Mouse (Mus musculus) heart, embryonic 13.5 days (tissue): Measurements from ENCODE around the gene Arl5c. TPM values are rescaled to one million over a fixed set of nuclear protein-coding genes. Genes with fewer than 3 reads are reported as not detected.

ENCODE experiments used
- ATAC-seq: fragments of 200-750 bp; cut with Nextera tagmentation; 2 replicates; pipeline ENCODE4 v1.8.0; 2017; ENCODE audit warnings: moderate TSS enrichment; ENCODE audit not compliant: insufficient number of reproducible peaks, low FRiP score, low TSS enrichment; ENCODE audit errors: extremely low read depth
- H3K27ac ChIP-seq: fragments of 300-500 bp; sonication (generic); replicated peaks from 2 replicates; pipeline ENCODE4 v1.5.1; 2015; ENCODE audit warnings: moderate library complexity, mild to moderate bottlenecking, inconsistent platforms
- H3K27me3 ChIP-seq: fragments of 300-500 bp; sonication (generic); replicated peaks from 2 replicates; pipeline ENCODE4 v1.6.1; 2015; ENCODE audit warnings: mild to moderate bottlenecking, inconsistent platforms
- H3K36me3 ChIP-seq: fragments of 300-500 bp; sonication (generic); 2 replicates; pipeline ENCODE4 v1.6.1; 2015; ENCODE audit warnings: mild to moderate bottlenecking, inconsistent platforms
- H3K4me1 ChIP-seq: fragments of 300-500 bp; sonication (generic); 2 replicates; pipeline ENCODE4 v1.6.1; 2015; ENCODE audit warnings: inconsistent platforms
- H3K4me2 ChIP-seq: fragments of 300-500 bp; sonication (generic); 2 replicates; pipeline ENCODE4 v1.6.1; 2015; ENCODE audit warnings: inconsistent platforms, mild to moderate bottlenecking, moderate library complexity
- H3K4me3 ChIP-seq: fragments of 300-500 bp; sonication (generic); 2 replicates; pipeline ENCODE4 v1.5.1; 2015; ENCODE audit warnings: moderate library complexity, mild to moderate bottlenecking, inconsistent platforms
- H3K9ac ChIP-seq: fragments of 300-500 bp; sonication (generic); 2 replicates; pipeline ENCODE4 v1.6.1; 2015; ENCODE audit warnings: inconsistent platforms, mild to moderate bottlenecking, moderate library complexity
- H3K9me3 ChIP-seq: fragments of 300-500 bp; sonication (generic); 2 replicates; pipeline ENCODE4 v1.6.1; 2016; ENCODE audit warnings: inconsistent platforms
- WGBS: fragments of 180-500 bp; shearing (Covaris S2); methylation state at CpG from one replicate; pipeline ENCODE4 v1.1.7; 2015; ENCODE audit warnings: mixed read lengths; 5-methylcytosine and 5-hydroxymethylcytosine counted together
- polyA plus RNA-seq: library from polyadenylated mRNA; unstranded; fragments of >200 nt; fragmentation: Nextera tagmentation; extraction: Ambion mirVana; gene quantifications from 2 replicates; pipeline ENCODE4 v1.2.1, GENCODE M21; 2015

Gene Arl5c
- polyA plus RNA-seq, 1 experiment from 2014 or later = 4.6 TPM

DNA sequence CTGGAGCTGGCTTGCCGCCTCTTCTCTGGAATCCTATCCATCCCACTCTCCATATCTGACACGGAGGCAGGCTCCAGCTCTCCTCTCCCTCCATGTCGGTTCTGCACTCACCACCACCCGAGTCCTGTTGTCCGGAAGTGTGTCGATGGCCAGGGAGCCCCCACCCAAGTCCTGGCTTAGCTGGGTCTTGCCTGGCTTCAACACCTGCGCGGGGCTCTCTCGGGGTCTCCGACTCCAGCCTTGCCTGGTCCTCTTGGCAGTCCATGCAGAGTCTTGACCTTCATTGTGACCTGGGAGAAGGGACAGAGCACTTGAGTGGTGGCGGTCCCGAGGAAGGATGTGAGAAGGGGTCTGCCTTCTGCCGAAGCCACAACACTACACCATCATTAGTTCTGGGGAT lies 17.6 kb downstream of the Arl5c start:
- 68% methylated on average over 13 of the region's 13 CpGs for WGBS
- Histone ChIP-seq H3K9ac (no peak overlapping the region), H3K4me2 (no peak overlapping the region), H3K9me3 (no peaks in the 10 kb centered on the region), H3K27ac (no peak overlapping the region), H3K4me3 (no peak overlapping the region), H3K4me1 (peaks cover 2% of the 10 kb centered on the region; the same call in 1 of the 2 replicates), H3K27me3 (peaks cover 36% of the 10 kb centered on the region), H3K36me3 (no peaks in the 10 kb centered on the region)
- ATAC-seq = no peak

DNA sequence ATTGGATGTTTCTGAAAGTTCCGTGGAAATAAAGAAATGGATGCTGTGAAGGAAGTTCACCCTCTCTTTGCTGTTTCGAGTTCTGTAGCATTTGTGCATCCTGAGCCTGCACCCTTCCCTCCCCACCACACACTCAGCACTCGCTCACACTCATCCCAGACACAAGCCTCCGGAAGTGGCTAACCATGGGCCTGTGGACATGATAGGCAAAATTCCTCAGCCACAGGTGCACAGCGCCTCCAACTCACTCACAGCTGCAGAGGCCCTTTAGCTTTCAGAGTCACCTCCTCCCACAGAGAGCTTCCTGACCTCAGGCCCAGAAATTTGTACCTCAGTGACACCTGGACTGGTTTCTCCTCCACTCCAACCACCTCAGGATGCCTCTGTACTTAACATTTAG lies 18.2 kb downstream of the Arl5c start:
- H3K9ac ChIP-seq = no peak overlapping the region
- H3K36me3 ChIP-seq = no peaks in the 10 kb centered on the region
- no peak for ATAC-seq
- H3K4me1 ChIP-seq = peaks cover 2% of the 10 kb centered on the region; the same call in 1 of the 2 replicates
- no peak overlapping the region for H3K27ac ChIP-seq
- H3K9me3 ChIP-seq = no peaks in the 10 kb centered on the region
- H3K27me3 ChIP-seq = peaks cover 32% of the 10 kb centered on the region
- H3K4me2 ChIP-seq = no peak overlapping the region
- 58% methylated on average over 5 of the region's 5 CpGs for WGBS
- H3K4me3 ChIP-seq = no peak overlapping the region

DNA sequence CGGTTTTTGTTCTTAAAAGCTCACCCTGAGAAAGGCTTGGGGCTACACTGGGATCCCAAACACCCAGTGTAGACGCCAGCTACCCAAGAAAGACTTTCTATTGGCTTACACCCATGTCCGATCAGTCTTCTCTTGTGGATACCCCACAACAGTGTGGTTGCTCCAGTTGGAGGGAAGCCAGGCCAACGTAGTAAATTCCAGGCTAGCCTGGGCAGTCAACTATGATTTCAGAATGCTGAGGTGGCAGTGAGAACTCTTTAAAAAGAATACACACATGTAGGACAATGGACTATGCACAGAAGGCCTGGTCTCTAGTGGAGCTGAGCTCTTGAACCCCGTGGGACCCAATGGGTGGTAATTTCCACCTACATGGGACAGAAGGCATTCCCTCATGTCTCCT lies 21.2 kb downstream of the Arl5c start:
- peaks cover 11% of the 10 kb centered on the region for H3K4me1 ChIP-seq

DNA sequence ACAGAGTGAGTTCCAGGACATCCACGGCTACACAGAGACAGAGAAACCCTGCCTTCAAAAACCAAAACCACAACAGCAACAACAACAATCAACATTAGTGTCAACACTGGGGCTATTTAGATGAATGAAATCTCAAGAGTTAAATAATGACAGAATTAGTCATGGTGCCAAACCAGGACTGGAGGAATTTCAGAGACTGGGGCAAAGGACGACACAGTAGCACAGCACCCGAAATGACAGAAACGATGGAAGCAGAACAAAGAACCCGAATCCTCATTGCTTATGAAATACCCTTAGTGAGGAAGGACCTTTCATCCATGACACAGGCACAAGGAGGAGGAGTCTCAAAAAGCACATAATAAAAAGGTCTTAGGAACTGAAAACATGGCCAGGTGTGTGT lies 21.8 kb downstream of the Arl5c start:
- Histone ChIP-seq H3K4me2 (no peak overlapping the region), H3K36me3 (no peaks in the 10 kb centered on the region), H3K27ac (no peak overlapping the region), H3K4me3 (no peak overlapping the region), H3K9ac (no peak overlapping the region), H3K27me3 (peaks cover 24% of the 10 kb centered on the region), H3K9me3 (no peaks in the 10 kb centered on the region), H3K4me1 (peaks cover 11% of the 10 kb centered on the region)
- ATAC-seq = no peak
- WGBS = 85% methylated on average over 5 of the region's 5 CpGs

More for the DNA sequence above, 21.2 kb downstream of the Arl5c start:
- Histone ChIP-seq H3K27ac (no peak overlapping the region), H3K9me3 (no peaks in the 10 kb centered on the region), H3K9ac (no peak overlapping the region), H3K4me2 (no peak overlapping the region), H3K4me3 (no peak overlapping the region), H3K36me3 (no peaks in the 10 kb centered on the region), H3K27me3 (peaks cover 20% of the 10 kb centered on the region)
- no peak for ATAC-seq
- 73% methylated on average over 5 of the region's 5 CpGs for WGBS

DNA sequence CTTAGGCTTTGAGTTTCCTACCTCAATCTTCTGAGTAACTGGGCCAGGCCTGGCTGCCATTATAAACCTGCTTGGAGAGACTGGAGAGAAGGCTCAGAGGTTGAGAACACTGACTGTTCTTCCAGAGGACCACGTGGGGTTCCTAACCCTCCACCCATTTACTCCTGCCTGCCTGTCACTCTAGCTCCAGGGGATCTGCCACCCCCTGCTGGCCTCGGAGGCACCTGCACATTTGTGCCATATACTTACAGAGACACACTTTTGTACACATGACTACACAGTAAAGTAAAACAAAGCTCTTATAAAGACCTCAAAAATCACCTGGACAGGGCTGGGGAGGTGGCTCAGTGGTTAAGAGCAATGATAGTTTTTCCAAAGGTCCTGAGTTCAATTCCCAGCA lies 23.5 kb downstream of the Arl5c start:
- no peaks in the 10 kb centered on the region for H3K9me3 ChIP-seq
- no peak overlapping the region for H3K9ac ChIP-seq
- no peak overlapping the region for H3K4me3 ChIP-seq
- peaks cover 13% of the 10 kb centered on the region for H3K4me1 ChIP-seq
- H3K27ac ChIP-seq = no peak overlapping the region
- ATAC-seq = no peak
- WGBS = 75% methylated on average over 2 of the region's 2 CpGs
- no peak overlapping the region for H3K4me2 ChIP-seq
- no peaks in the 10 kb centered on the region for H3K36me3 ChIP-seq
- H3K27me3 ChIP-seq = peaks cover 27% of the 10 kb centered on the region

DNA sequence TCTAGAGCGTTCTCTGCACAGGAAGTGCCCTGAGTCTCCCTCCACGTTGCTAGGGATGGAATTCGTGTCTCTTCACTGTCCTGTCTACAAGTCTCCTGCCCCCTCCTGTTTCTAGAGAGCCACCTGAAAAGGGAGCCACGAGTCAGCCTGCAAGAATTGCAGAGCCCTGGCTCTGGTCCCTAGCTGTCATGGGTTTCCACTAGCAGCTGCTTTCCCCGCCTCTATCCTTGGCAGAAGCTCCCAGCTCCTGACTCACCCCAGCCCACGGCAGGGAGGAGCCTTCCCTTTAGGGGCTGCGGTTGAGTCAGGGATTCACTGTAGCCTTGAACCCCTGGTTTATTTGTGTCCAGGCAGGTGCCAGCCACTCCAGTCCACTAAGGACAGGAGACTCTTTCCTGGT lies 24.7 kb downstream of the Arl5c start:
- Histone ChIP-seq H3K9me3 (no peaks in the 10 kb centered on the region), H3K4me1 (peaks cover 21% of the 10 kb centered on the region), H3K27me3 (peaks cover 35% of the 10 kb centered on the region), H3K4me3 (no peak overlapping the region), H3K36me3 (no peaks in the 10 kb centered on the region), H3K4me2 (peak overlapping the region; percentile 45), H3K27ac (no peak overlapping the region), H3K9ac (no peak overlapping the region)
- 9% methylated on average over 7 of the region's 7 CpGs for WGBS
- ATAC-seq = no peak

DNA sequence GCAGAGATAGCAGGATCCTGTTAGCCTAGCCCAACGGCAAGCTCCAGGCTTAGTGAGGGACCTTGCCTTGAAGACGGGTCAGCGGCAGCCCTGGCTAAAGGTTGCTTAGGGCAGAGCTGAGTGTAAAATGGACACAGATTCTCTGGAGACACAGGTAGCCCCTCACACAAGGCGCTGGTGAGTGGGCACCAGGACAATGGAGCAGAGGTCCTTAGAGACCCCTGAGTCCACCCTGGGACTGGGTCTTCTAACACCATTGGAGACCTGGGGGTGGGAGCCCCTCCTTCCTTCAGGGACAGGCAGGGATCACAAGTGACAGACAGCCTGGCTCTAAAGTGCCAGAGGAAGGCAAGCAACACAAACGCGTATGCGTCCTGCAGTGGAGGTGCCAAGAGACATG lies 25.2 kb downstream of the Arl5c start:
- no peak overlapping the region for H3K9ac ChIP-seq
- ATAC-seq = no peak
- H3K4me2 ChIP-seq = peak overlapping the region; percentile 45
- WGBS = 64% methylated on average over 7 of the region's 7 CpGs
- H3K9me3 ChIP-seq = no peaks in the 10 kb centered on the region
- H3K4me1 ChIP-seq = peaks cover 21% of the 10 kb centered on the region
- H3K27ac ChIP-seq = no peak overlapping the region
- H3K27me3 ChIP-seq = peaks cover 32% of the 10 kb centered on the region
- H3K4me3 ChIP-seq = no peak overlapping the region
- H3K36me3 ChIP-seq = no peaks in the 10 kb centered on the region

DNA sequence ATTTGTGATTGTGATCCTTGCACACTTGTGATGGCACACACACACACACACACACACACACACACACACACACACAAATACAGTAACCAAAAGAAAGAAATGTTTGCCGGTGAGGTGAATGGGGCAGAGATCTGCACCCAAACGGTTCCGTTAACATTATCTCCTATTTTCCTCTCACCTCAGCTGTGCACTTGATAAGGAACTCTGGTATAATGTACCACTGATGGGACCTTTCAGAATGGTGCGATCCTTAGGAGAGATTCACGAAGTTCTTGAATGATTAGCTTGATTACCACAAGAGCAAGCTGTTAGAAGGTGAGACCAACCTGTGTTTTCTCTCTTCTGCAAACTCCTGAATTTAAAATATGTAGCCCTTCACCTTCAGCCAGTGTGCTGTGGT lies 27.6 kb downstream of the Arl5c start:
- no peak overlapping the region for H3K4me2 ChIP-seq
- no peak for ATAC-seq
- no peaks in the 10 kb centered on the region for H3K36me3 ChIP-seq
- WGBS = 39% methylated on average over 5 of the region's 5 CpGs
- H3K4me3 ChIP-seq = no peak overlapping the region
- H3K9me3 ChIP-seq = no peaks in the 10 kb centered on the region
- no peak overlapping the region for H3K27ac ChIP-seq
- peaks cover 44% of the 10 kb centered on the region for H3K27me3 ChIP-seq
- peaks cover 21% of the 10 kb centered on the region for H3K4me1 ChIP-seq
- H3K9ac ChIP-seq = no peak overlapping the region

DNA sequence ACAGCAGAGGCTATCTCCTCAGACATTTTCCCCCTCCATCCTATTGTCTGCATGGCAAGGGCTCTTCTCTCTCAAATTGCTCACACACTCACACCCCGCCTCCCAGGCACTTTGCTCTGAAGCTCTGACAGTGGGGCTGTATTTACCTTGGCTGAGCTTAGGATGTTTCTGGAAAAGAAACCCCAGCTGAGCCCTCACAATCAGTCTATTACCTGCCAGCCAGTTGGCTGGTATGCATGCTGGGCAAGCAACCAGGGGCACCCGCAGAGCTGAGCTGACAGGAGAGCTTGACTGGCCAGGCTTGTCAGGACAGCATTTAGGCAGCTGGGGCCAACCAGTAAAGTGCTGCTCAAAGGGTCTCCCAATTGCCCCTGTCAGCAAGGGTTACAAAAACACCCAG lies 28.9 kb downstream of the Arl5c start:
- 29% methylated on average over 2 of the region's 2 CpGs for WGBS
- Histone ChIP-seq H3K9ac (no peak overlapping the region), H3K27ac (no peak overlapping the region), H3K4me3 (no peak overlapping the region), H3K27me3 (peaks cover 44% of the 10 kb centered on the region), H3K9me3 (no peaks in the 10 kb centered on the region), H3K4me1 (peaks cover 21% of the 10 kb centered on the region), H3K36me3 (no peaks in the 10 kb centered on the region), H3K4me2 (no peak overlapping the region)
- no peak for ATAC-seq

DNA sequence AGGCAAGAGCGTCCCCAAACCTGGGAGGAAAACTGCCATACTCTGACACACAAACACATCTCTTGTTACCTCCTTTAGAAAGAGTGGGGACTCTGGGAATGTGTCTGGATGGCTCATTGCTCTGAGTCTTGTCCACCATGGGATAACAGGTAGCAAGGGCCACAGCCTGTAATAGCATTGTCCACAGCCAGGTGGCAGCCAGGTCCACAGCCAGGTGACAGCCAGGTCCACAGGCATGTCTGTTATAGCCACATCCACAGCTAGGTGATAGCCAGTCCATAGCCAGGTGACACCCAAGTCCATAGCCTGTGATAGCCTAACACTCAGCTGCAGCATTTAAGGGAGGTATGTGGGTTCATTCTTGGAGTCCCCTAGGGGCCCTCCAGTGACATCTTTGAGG lies 35.1 kb downstream of the Arl5c start:
- H3K4me2 ChIP-seq = no peak overlapping the region
- no peak overlapping the region for H3K27ac ChIP-seq
- no peak overlapping the region for H3K4me3 ChIP-seq
- H3K27me3 ChIP-seq = 0 out of 2 replicates have a peak, but pooled peaks cover 16% of the 10 kb centered on the region
- H3K4me1 ChIP-seq = 0 out of 2 replicates have a peak, but pooled peaks cover 5% of the 10 kb centered on the region
- no peak overlapping the region for H3K9ac ChIP-seq
- no peak for ATAC-seq
- 66% methylated on average over 1 of the region's 1 CpGs for WGBS
- H3K36me3 ChIP-seq = no peaks in the 10 kb centered on the region
- H3K9me3 ChIP-seq = no peaks in the 10 kb centered on the region

DNA sequence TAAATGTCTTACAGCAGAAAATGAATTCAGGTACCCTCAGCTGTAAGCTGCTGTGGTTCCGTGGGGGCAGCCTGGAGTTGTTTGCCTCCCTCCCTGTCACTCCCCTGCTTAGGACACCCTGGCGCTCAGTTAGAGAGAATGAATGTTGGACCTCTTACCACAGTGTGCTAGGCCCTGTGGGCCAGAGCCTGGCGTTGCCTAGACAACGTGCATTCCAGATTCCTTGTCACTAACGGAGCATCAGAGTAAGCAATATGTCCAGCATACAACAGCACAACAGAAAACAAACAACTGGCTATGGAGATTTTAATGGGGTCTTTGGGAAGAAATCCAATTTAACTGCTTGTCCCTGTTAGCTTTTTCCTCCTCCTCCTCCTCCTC lies 36.7 kb downstream of the Arl5c start:
- H3K9me3 ChIP-seq = no peaks in the 10 kb centered on the region
- WGBS = 61% methylated on average over 5 of the region's 5 CpGs
- H3K27me3 ChIP-seq = 0 out of 2 replicates have a peak, but pooled peaks cover 10% of the 10 kb centered on the region
- H3K36me3 ChIP-seq = no peaks in the 10 kb centered on the region
- H3K4me1 ChIP-seq = peaks cover 14% of the 10 kb centered on the region
- H3K4me3 ChIP-seq = no peak overlapping the region
- H3K9ac ChIP-seq = no peak overlapping the region
- H3K4me2 ChIP-seq = no peak overlapping the region
- no peak overlapping the region for H3K27ac ChIP-seq
- ATAC-seq = no peak

DNA sequence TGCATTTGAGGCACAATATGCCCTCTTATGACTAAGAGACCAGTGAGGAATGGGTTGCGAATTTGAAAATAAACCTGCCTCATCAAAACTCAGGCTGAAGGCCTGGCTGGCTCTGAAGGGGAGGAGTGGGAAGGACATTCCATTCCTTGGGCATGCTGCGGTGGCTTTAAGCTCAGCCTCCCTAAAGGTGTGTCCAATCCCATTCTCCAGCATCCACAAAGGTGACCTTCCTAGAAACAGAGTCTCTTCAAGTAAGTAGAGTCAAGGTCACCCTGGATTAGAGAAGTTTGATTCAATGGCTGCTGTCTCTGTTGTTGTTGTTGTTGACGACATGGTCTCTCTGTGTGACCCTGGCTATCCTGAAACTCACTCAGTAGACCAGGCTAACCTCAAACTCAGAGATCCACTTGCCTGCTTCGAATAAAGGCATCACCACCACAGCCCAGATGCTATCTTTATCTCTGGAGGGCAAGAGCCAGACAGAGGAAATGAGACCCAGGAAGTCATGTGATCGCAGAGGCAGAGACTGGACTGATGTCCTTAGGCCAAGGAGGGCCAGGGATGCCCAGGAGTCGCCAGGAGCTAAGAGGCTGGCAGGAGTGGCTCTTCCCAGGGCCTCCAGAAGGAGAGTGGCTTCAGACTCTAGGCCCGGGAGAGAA lies 37.2 kb downstream of the Arl5c start:
- Histone ChIP-seq H3K27me3 (0 out of 2 replicates have a peak, but pooled peaks cover 6% of the 10 kb centered on the region), H3K4me2 (no peak overlapping the region), H3K9me3 (no peaks in the 10 kb centered on the region), H3K4me1 (peaks cover 19% of the 10 kb centered on the region), H3K9ac (no peak overlapping the region), H3K4me3 (no peak overlapping the region), H3K27ac (no peak overlapping the region), H3K36me3 (no peaks in the 10 kb centered on the region)
- WGBS = 64% methylated on average over 7 of the region's 7 CpGs
- ATAC-seq = no peak
